Mouse (Mus musculus) stomach, embryonic 14.5 days (tissue): ENCODE measurements around the gene A730049H05Rik. TPM values are rescaled to one million over a fixed set of nuclear protein-coding genes. Genes with fewer than 3 reads are reported as not detected.
A peak's percentile ranks its signal among the peaks of the same experiment; 100 is the strongest.

Experiments used
- ATAC-seq: fragments of 200-750 bp; cut with Nextera tagmentation; 2 replicates; pipeline ENCODE4 v1.8.0; 2017; ENCODE audit warnings: low read depth, moderate TSS enrichment; ENCODE audit not compliant: insufficient number of reproducible peaks, insufficient read depth, low FRiP score
- H3K27ac ChIP-seq: fragments of 300-500 bp; sonication (generic); 2 replicates; pipeline ENCODE4 v1.5.1; 2014; ENCODE audit warnings: mild to moderate bottlenecking, low read length, moderate library complexity, mixed read lengths
- H3K27me3 ChIP-seq: fragments of 300-500 bp; sonication (generic); 2 replicates; pipeline ENCODE4 v1.6.1; 2014; ENCODE audit warnings: low read length, control low read depth, mixed read lengths; ENCODE audit not compliant: control insufficient read depth, insufficient read depth
- H3K36me3 ChIP-seq: fragments of 300-500 bp; sonication (generic); 2 replicates; pipeline ENCODE4 v1.6.1; 2014; ENCODE audit warnings: mild to moderate bottlenecking, control low read depth, low read length, moderate library complexity, mixed read lengths; ENCODE audit not compliant: control insufficient read depth, insufficient read depth
- H3K4me1 ChIP-seq: fragments of 300-500 bp; sonication (generic); 2 replicates; pipeline ENCODE4 v1.6.1; 2014; ENCODE audit warnings: low read length, control low read depth, mixed read lengths; ENCODE audit not compliant: control insufficient read depth, insufficient read depth
- H3K4me2 ChIP-seq: fragments of 300-500 bp; sonication (generic); replicated peaks from 2 replicates; pipeline ENCODE4 v1.6.1; 2014; ENCODE audit warnings: low read depth, low read length, control low read depth
- H3K4me3 ChIP-seq: fragments of 300-500 bp; sonication (generic); 2 replicates; pipeline ENCODE4 v1.5.1; 2014; ENCODE audit warnings: low read depth, low read length, control low read depth
- H3K9ac ChIP-seq: fragments of 300-500 bp; sonication (generic); replicated peaks from 2 replicates; pipeline ENCODE4 v1.6.1; 2014; ENCODE audit warnings: low read depth, mild to moderate bottlenecking, control low read depth, low read length, moderate library complexity, mixed read lengths
- H3K9me3 ChIP-seq: fragments of 300-500 bp; sonication (generic); 2 replicates; pipeline ENCODE4 v1.6.1; 2016; ENCODE audit warnings: low read depth, low read length, control low read depth; ENCODE audit not compliant: control insufficient read depth
- WGBS: fragments of 180-500 bp; shearing (Covaris S2); extraction: QIAGEN DNeasy Blood & Tissue Kit; methylation state at CpG from one replicate; pipeline ENCODE4 v1.1.7; 2014; 5-methylcytosine and 5-hydroxymethylcytosine counted together
- polyA plus RNA-seq: library from polyadenylated mRNA; unstranded; fragments of >200 nt; fragmentation: Nextera tagmentation; extraction: Ambion mirVana; gene quantifications from 2 replicates; pipeline ENCODE4 v1.2.1, GENCODE M21; 2014

The A730049H05Rik gene
- 0.56 and 1.5 TPM in 2 replicates for polyA plus RNA-seq

GRCm38 (mm10) chr6:92816311-92816751 is at the start of gene A730049H05Rik:
A730049H05Rik (plus strand) TSS chr6:92816478.
- peak; percentile 49; the same call in 1 of the 2 replicates for ATAC-seq
- Histone ChIP-seq H3K27ac (no peak within 1 kb of the TSS), H3K36me3 (no peaks in the 10 kb centered on the region; the same call in 1 of the 2 replicates), H3K4me3 (no peak within 1 kb of the TSS), H3K9me3 (no peaks in the 10 kb centered on the region), H3K4me1 (0 out of 2 replicates have a peak, but pooled peaks cover 4% of the 10 kb centered on the region), H3K27me3 (no peaks in the 10 kb centered on the region), H3K9ac (no peak within 1 kb of the TSS), H3K4me2 (no peak within 1 kb of the TSS; the same call in 1 of the 2 replicates)
- WGBS, result 18% methylated on average over 8 of the region's 8 CpGs

- no peak overlapping the region for H3K4me2 ChIP-seq
- H3K27ac ChIP-seq, result no peak overlapping the region
- no peaks in the 10 kb centered on the region for H3K4me1 ChIP-seq
- H3K9ac ChIP-seq, result no peak overlapping the region
- no peaks in the 10 kb centered on the region for H3K27me3 ChIP-seq
- 24% methylated on average over 2 of the region's 2 CpGs for WGBS
- no peaks in the 10 kb centered on the region for H3K9me3 ChIP-seq
- no peaks in the 10 kb centered on the region; the same call in 1 of the 2 replicates for H3K36me3 ChIP-seq
- no peak overlapping the region for H3K4me3 ChIP-seq
- ATAC-seq, result no peak
These were observed 39.9 kb upstream of the A730049H05Rik start for GRCm38 (mm10) chr6:92776356-92776755.

- Histone ChIP-seq H3K4me2 (no peak overlapping the region), H3K9me3 (no peaks in the 10 kb centered on the region), H3K27me3 (no peaks in the 10 kb centered on the region), H3K4me1 (no peaks in the 10 kb centered on the region), H3K4me3 (no peak overlapping the region), H3K27ac (no peak overlapping the region), H3K36me3 (no peaks in the 10 kb centered on the region; the same call in 1 of the 2 replicates), H3K9ac (no peak overlapping the region)
- ATAC-seq, result no peak; the same call in 1 of the 2 replicates
- 80% methylated on average over 11 of the region's 11 CpGs for WGBS
These were observed 36.9 kb upstream of the A730049H05Rik start for GRCm38 (mm10) chr6:92779140-92779934.

- H3K36me3 ChIP-seq, result no peaks in the 10 kb centered on the region; the same call in 1 of the 2 replicates
- H3K9ac ChIP-seq, result no peak overlapping the region
- H3K4me2 ChIP-seq, result no peak overlapping the region
- no peak for ATAC-seq
- no peak overlapping the region for H3K27ac ChIP-seq
- H3K9me3 ChIP-seq, result no peaks in the 10 kb centered on the region
- H3K4me1 ChIP-seq, result no peaks in the 10 kb centered on the region
- no peaks in the 10 kb centered on the region for H3K27me3 ChIP-seq
- no peak overlapping the region for H3K4me3 ChIP-seq
- 47% methylated on average over 5 of the region's 5 CpGs for WGBS
These were observed 36.4 kb upstream of the A730049H05Rik start for GRCm38 (mm10) chr6:92779935-92780205.

- no peak overlapping the region for H3K9ac ChIP-seq
- H3K27me3 ChIP-seq, result no peaks in the 10 kb centered on the region
- H3K4me1 ChIP-seq, result no peaks in the 10 kb centered on the region
- no peak overlapping the region for H3K4me3 ChIP-seq
- H3K36me3 ChIP-seq, result no peaks in the 10 kb centered on the region
- H3K4me2 ChIP-seq, result no peak overlapping the region
- ATAC-seq, result no peak
- H3K9me3 ChIP-seq, result no peaks in the 10 kb centered on the region
- H3K27ac ChIP-seq, result no peak overlapping the region
- 77% methylated on average over 6 of the region's 6 CpGs for WGBS
These were observed 34.8 kb upstream of the A730049H05Rik start for GRCm38 (mm10) chr6:92781446-92781845.

- Histone ChIP-seq H3K27me3 (no peaks in the 10 kb centered on the region), H3K9me3 (no peaks in the 10 kb centered on the region), H3K4me2 (no peak overlapping the region), H3K36me3 (no peaks in the 10 kb centered on the region), H3K4me1 (no peaks in the 10 kb centered on the region), H3K9ac (no peak overlapping the region), H3K4me3 (no peak overlapping the region), H3K27ac (no peak overlapping the region)
- 20% methylated on average over 7 of the region's 7 CpGs for WGBS
- ATAC-seq, result no peak
These were observed 31.5 kb upstream of the A730049H05Rik start for GRCm38 (mm10) chr6:92784782-92785181.

- no peaks in the 10 kb centered on the region for H3K4me1 ChIP-seq
- H3K4me2 ChIP-seq, result peak overlapping the region; percentile 34
- no peaks in the 10 kb centered on the region for H3K36me3 ChIP-seq
- WGBS, result 12% methylated on average over 20 of the region's 20 CpGs
- H3K27ac ChIP-seq, result no peak overlapping the region
- ATAC-seq, result no peak
- peak overlapping the region; percentile 8 for H3K4me3 ChIP-seq
- no peaks in the 10 kb centered on the region for H3K27me3 ChIP-seq
- no peak overlapping the region for H3K9ac ChIP-seq
- no peaks in the 10 kb centered on the region for H3K9me3 ChIP-seq
These were observed 29.4 kb upstream of the A730049H05Rik start for GRCm38 (mm10) chr6:92786701-92787375.

GRCm38 (mm10) chr6:92787376-92787712 is 28.9 kb upstream of the A730049H05Rik start:
- H3K4me3 ChIP-seq, result peak overlapping the region; percentile 8; the same call in 1 of the 2 replicates
- peak; percentile 67; the same call in 1 of the 2 replicates for ATAC-seq
- peak overlapping the region; percentile 34 for H3K4me2 ChIP-seq
- WGBS, result under 1% methylated on average over 11 of the region's 12 CpGs
- no peaks in the 10 kb centered on the region for H3K27me3 ChIP-seq
- no peaks in the 10 kb centered on the region for H3K9me3 ChIP-seq
- H3K9ac ChIP-seq, result no peak overlapping the region
- no peaks in the 10 kb centered on the region for H3K4me1 ChIP-seq
- no peaks in the 10 kb centered on the region for H3K36me3 ChIP-seq
- no peak overlapping the region for H3K27ac ChIP-seq
